Mouse (Mus musculus) forebrain, embryonic 10.5 days (tissue): Measurements from ENCODE around the gene Gtf2a1. TPM values are rescaled to one million over a fixed set of nuclear protein-coding genes. Genes with fewer than 3 reads are reported as not detected.

Source experiments
- DNase-seq: peaks from one replicate; pipeline ENCODE4 v3.0.0-alpha.2; 2017; ENCODE audit warnings: low spot score; ENCODE audit errors: extremely low spot score
- H3K27ac ChIP-seq: fragments of 300-500 bp; sonication (generic); 2 replicates; pipeline ENCODE4 v1.5.1; 2016; ENCODE audit warnings: mild to moderate bottlenecking
- H3K27me3 ChIP-seq: fragments of 300-500 bp; sonication (generic); 2 replicates; pipeline ENCODE4 v1.6.1; 2016; ENCODE audit warnings: mild to moderate bottlenecking; ENCODE audit not compliant: poor library complexity, severe bottlenecking
- H3K36me3 ChIP-seq: fragments of 300-500 bp; sonication (generic); replicated peaks from 2 replicates; pipeline ENCODE4 v1.6.1; 2016; ENCODE audit warnings: mild to moderate bottlenecking, moderate library complexity
- H3K4me1 ChIP-seq: fragments of 300-500 bp; sonication (generic); 2 replicates; pipeline ENCODE4 v1.6.1; 2016
- H3K4me3 ChIP-seq: fragments of 300-500 bp; sonication (generic); 2 replicates; pipeline ENCODE4 v1.5.1; 2016; ENCODE audit warnings: mild to moderate bottlenecking, moderate library complexity
- H3K9me3 ChIP-seq: fragments of 300-500 bp; sonication (generic); 2 replicates; pipeline ENCODE4 v1.6.1; 2016; ENCODE audit warnings: mild to moderate bottlenecking, moderate library complexity
- WGBS: fragments of 180-500 bp; shearing (Covaris S2); methylation state at CpG from one replicate; pipeline ENCODE4 v1.1.7; 2016; 5-methylcytosine and 5-hydroxymethylcytosine counted together
- polyA plus RNA-seq: library from polyadenylated mRNA; unstranded; fragments of >200 nt; fragmentation: Nextera tagmentation; extraction: Ambion mirVana; gene quantifications from 2 replicates; pipeline ENCODE4 v1.2.1, GENCODE M21; 2016

The Gtf2a1 gene
- 67.1 and 68.5 TPM in 2 replicates for polyA plus RNA-seq

DNA sequence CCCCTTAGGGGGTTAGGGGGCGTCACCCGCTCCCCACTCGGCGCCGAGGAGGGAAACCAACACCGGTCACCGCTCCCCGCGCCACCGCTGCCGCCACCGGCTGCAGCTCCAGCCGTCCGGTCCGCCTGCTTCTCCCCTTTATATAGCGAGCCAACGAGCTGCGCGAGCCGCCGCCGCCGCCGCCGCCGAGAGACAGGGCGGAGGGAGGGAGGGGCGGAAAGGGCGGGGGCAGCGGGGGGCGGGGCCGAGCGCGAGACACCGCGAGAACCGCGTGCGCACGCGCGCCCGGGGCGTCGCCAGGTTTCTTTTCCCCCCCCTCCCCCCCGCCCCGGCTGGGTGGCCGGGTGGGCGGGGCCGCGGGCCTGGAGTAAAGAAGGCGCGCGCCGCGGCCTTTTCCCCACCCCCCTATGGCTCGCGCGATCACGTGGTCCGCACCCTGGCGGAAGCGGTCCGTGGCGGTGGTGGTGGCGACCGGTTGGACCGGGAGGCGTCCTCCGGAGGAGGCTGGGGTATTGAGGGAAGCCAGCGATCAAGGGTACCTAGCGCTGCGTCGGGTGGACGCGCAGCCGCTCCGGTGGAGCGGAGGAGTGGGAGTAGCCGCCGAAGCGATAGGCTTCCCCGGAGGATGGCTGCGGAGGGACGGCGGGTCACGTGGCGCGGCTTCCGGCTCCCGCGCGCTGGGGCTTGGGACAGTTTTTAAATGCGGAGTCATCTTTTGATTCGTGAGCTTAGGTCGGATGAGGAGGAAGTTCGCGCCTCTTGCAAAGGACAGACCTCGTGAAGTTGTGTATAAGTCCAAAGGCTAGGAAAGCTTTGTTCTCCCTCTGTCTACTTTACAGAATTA is at the start of gene Gtf2a1:
Gene Gtf2a1, minus strand, starts transcription at position 641 of the 844 bp plus-strand sequence.
- under 1% methylated on average over 80 of the region's 99 CpGs for WGBS
- peak within 1 kb of the TSS; percentile 100 for H3K27ac ChIP-seq
- H3K27me3 ChIP-seq = no peaks in the 10 kb centered on the region
- peaks cover 16% of the 10 kb centered on the region for H3K36me3 ChIP-seq
- H3K4me1 ChIP-seq = peaks cover 31% of the 10 kb centered on the region
- H3K9me3 ChIP-seq = peaks cover 3% of the 10 kb centered on the region; the same call in 1 of the 2 replicates
- H3K4me3 ChIP-seq = peak within 1 kb of the TSS; percentile 89
- DNase-seq = peak; percentile 94

DNA sequence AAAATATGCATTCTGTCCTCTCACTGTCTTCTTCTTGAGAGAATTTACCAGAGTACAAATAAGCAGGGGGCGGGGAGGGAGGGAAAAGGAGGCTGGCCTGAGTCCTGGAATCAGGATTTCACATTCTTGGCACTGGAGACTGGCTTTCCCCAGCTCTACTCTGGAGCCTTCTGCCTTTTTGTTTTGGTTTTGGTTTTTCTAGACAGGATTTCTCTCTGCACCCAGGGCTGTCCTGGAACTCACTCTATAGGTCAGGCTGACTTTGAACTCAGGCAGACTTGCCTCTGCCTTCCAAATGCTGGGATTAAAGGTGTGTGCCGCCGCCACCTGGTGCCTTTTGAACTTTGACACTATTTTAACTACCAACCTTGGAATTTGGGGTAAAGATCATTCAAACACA is 48.1 kb upstream of the Gtf2a1 start:
- H3K27me3 ChIP-seq = no peaks in the 10 kb centered on the region
- H3K36me3 ChIP-seq = peaks cover 27% of the 10 kb centered on the region
- peaks cover 3% of the 10 kb centered on the region; the same call in 1 of the 2 replicates for H3K9me3 ChIP-seq
- no peak for DNase-seq
- H3K4me3 ChIP-seq = no peak overlapping the region
- WGBS = 83% methylated on average over 3 of the region's 3 CpGs
- H3K27ac ChIP-seq = no peak overlapping the region
- peaks cover 31% of the 10 kb centered on the region for H3K4me1 ChIP-seq

GRCm38 (mm10) chr12:91637136-91637909 is 47.0 kb upstream of the Gtf2a1 start:
- Histone ChIP-seq H3K4me1 (peaks cover 20% of the 10 kb centered on the region), H3K27me3 (no peaks in the 10 kb centered on the region), H3K36me3 (peaks cover 32% of the 10 kb centered on the region), H3K4me3 (no peak overlapping the region), H3K27ac (no peak overlapping the region), H3K9me3 (peaks cover 6% of the 10 kb centered on the region; the same call in 1 of the 2 replicates)
- no peak for DNase-seq
- WGBS = 85% methylated on average over 12 of the region's 12 CpGs

DNA sequence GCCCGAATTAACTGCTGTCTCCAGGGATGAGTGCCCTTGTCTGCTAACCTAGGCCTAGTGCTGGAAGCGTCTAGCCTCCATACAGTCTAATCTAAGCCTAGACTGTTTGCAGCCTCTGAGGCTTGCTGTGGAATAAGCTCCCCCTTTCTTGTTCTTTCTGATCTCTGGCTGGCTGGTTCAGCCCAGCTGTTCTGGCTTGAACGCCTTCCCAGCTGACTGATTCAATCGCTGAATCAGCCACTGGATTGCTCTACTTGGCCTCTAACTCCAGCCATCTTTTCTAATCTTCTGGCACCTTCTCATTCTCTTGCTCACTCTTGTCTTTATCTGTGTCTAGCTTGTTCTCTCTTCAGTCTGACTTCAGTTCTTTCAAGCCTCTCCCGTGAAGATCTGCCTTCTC is 36.2 kb upstream of the Gtf2a1 start:
- no peaks in the 10 kb centered on the region for H3K36me3 ChIP-seq
- peaks cover 4% of the 10 kb centered on the region; the same call in 1 of the 2 replicates for H3K9me3 ChIP-seq
- H3K27me3 ChIP-seq = no peaks in the 10 kb centered on the region
- peaks cover 8% of the 10 kb centered on the region for H3K4me1 ChIP-seq
- WGBS = 86% methylated on average over 5 of the region's 5 CpGs
- H3K4me3 ChIP-seq = no peak overlapping the region
- no peak overlapping the region for H3K27ac ChIP-seq
- DNase-seq = no peak

GRCm38 (mm10) chr12:91625013-91625412 is 34.7 kb upstream of the Gtf2a1 start:
- Histone ChIP-seq H3K4me3 (no peak overlapping the region), H3K9me3 (peaks cover 4% of the 10 kb centered on the region; the same call in 1 of the 2 replicates), H3K36me3 (no peaks in the 10 kb centered on the region), H3K27me3 (no peaks in the 10 kb centered on the region), H3K27ac (no peak overlapping the region), H3K4me1 (no peaks in the 10 kb centered on the region)
- no peak for DNase-seq
- WGBS = 76% methylated on average over 1 of the region's 1 CpGs

- Histone ChIP-seq H3K4me1 (peaks cover 5% of the 10 kb centered on the region; the same call in 1 of the 2 replicates), H3K36me3 (no peaks in the 10 kb centered on the region), H3K4me3 (no peak overlapping the region), H3K9me3 (0 out of 2 replicates have a peak, but pooled peaks cover 6% of the 10 kb centered on the region), H3K27me3 (no peaks in the 10 kb centered on the region), H3K27ac (no peak overlapping the region)
- 96% methylated on average over 5 of the region's 5 CpGs for WGBS
- DNase-seq = no peak
Observed at GRCm38 (mm10) chr12:91609425-91609824, 19.1 kb upstream of the Gtf2a1 start.

- Histone ChIP-seq H3K27me3 (no peaks in the 10 kb centered on the region), H3K36me3 (no peaks in the 10 kb centered on the region), H3K4me1 (peaks cover 5% of the 10 kb centered on the region; the same call in 1 of the 2 replicates), H3K27ac (no peak overlapping the region), H3K4me3 (no peak overlapping the region), H3K9me3 (0 out of 2 replicates have a peak, but pooled peaks cover 6% of the 10 kb centered on the region)
- 51% methylated on average over 7 of the region's 7 CpGs for WGBS
- no peak for DNase-seq
Observed at GRCm38 (mm10) chr12:91607678-91608077, 17.4 kb upstream of the Gtf2a1 start.

DNA sequence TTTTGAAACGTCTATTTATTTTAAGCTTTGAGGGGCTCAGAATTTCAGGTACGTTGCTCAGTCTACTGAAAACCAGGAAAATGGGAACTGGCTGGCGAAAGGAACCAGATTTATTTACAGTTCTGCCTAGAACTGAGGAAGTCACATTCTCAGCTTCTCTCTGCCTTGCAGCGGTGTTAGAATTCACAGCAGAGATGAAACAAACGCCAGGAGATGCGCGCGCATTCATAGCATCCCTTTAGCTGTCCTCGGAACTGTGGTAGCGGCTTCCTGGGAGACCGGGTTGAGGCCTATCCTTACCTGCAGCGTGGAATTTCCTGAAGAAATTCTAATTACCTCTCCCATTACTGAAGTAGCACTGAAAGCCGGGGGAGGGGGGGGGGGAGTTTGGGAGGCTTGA is 16.4 kb upstream of the Gtf2a1 start:
- Histone ChIP-seq H3K27ac (no peak overlapping the region), H3K27me3 (no peaks in the 10 kb centered on the region), H3K9me3 (0 out of 2 replicates have a peak, but pooled peaks cover 6% of the 10 kb centered on the region), H3K4me3 (no peak overlapping the region), H3K4me1 (peaks cover 5% of the 10 kb centered on the region; the same call in 1 of the 2 replicates), H3K36me3 (no peaks in the 10 kb centered on the region)
- WGBS = 92% methylated on average over 13 of the region's 13 CpGs
- DNase-seq = no peak

DNA sequence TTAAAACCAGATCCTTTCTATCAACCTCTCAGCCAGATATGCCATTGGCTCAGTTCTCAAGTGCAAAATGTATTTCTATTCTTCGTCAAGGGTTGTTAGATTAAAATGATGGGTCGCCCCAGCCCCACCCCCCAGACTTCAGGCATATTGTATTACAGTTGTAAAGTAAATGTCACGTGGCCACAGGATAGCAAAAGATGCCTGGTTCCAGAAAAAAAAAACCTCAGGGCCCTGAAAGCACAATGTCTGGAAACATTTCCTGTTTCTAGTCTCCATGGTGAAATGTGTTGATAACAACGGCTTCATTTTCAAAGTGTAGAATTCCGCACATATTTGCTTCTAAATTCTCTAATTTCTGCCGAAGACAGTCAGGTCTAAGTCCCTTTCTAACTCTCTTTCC is 14.3 kb upstream of the Gtf2a1 start:
- WGBS = 79% methylated on average over 6 of the region's 6 CpGs
- Histone ChIP-seq H3K27me3 (no peaks in the 10 kb centered on the region), H3K4me1 (peaks cover 5% of the 10 kb centered on the region; the same call in 1 of the 2 replicates), H3K36me3 (no peaks in the 10 kb centered on the region), H3K9me3 (0 out of 2 replicates have a peak, but pooled peaks cover 6% of the 10 kb centered on the region), H3K4me3 (no peak overlapping the region), H3K27ac (no peak overlapping the region)
- no peak for DNase-seq

DNA sequence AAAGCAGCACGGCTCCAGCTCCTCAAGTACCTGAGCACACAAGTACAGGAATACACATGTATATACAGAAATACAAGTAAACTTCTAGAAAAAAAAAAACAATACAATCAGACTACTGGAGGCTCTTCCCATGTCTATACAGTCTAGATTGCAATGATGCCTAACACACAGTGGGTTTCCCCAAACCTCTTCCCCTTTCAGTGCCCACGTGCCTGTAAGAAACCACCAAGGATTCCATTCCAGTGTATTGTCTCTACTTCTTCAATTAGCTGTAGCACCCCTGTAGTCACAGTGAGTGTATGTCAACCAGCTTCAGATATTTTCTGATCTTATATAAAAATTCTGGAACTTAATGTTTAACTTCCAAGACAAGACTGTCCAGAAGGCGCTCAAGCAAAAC is 1.8 kb upstream of the Gtf2a1 start:
- H3K36me3 ChIP-seq = no peaks in the 10 kb centered on the region
- H3K27ac ChIP-seq = no peak overlapping the region
- H3K4me3 ChIP-seq = no peak overlapping the region
- WGBS = 96% methylated on average over 3 of the region's 3 CpGs
- H3K27me3 ChIP-seq = no peaks in the 10 kb centered on the region
- peaks cover 25% of the 10 kb centered on the region for H3K4me1 ChIP-seq
- no peak for DNase-seq
- no peaks in the 10 kb centered on the region for H3K9me3 ChIP-seq

DNA sequence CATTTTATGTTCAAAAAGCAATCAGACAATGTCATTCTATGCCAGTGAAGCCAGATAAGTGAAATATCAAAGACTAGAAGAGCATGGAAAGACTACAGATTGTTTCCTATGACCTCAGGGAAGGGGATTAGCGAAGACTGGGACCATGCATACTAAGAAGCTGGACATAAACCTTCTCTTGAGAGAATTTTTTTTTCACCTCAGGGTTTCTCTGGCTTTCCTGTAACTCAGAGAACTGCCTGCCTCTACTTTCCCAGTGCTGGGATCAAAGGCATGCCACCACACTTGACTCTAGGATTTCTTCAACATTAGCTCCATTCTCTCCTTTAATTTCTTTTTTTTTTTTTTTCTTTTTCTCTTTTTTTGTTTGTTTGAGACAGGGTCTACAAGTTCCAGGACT is 904 bp upstream of the Gtf2a1 start:
- WGBS = 84% methylated on average over 1 of the region's 1 CpGs
- Histone ChIP-seq H3K4me3 (peak overlapping the region; percentile 89), H3K27ac (peak overlapping the region; percentile 100)

DNA sequence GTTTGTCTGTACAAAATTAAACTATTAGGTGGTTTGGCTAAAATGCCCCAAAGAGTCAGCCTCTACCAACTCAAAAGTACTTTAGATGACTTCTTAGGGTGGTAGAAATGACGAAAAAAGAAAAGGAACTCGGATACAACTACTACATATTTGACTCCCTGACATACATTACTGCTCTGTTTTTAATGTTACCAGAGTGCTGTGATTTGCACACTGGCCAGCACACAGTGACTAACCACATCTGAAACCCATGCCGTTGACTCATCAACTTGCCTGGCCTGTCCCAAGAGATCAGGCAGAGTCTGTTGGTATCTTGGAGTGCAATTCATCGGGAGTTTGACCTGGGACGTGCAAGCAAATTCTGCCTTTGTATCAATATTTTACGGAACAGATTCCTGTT is 429 bp upstream of the Gtf2a1 start:
- WGBS = 39% methylated on average over 6 of the region's 6 CpGs
- peaks cover 3% of the 10 kb centered on the region; the same call in 1 of the 2 replicates for H3K9me3 ChIP-seq
- H3K4me1 ChIP-seq = peaks cover 30% of the 10 kb centered on the region
- H3K36me3 ChIP-seq = peaks cover 9% of the 10 kb centered on the region
- no peaks in the 10 kb centered on the region for H3K27me3 ChIP-seq
- H3K27ac ChIP-seq = peak overlapping the region; percentile 100
- DNase-seq = peak; percentile 18
- peak overlapping the region; percentile 89 for H3K4me3 ChIP-seq

More for the DNA sequence above, 904 bp upstream of the Gtf2a1 start:
- peaks cover 5% of the 10 kb centered on the region for H3K36me3 ChIP-seq
- DNase-seq = no peak
- no peaks in the 10 kb centered on the region for H3K9me3 ChIP-seq
- no peaks in the 10 kb centered on the region for H3K27me3 ChIP-seq
- H3K4me1 ChIP-seq = peaks cover 30% of the 10 kb centered on the region
